Mouse (Mus musculus) E14TG2a.4 (cell line): ENCODE data around the gene Eefsec.

Source experiments
- H3K27me3 ChIP-seq: 2 replicates; pipeline ENCODE4 v1.6.1; 2014; ENCODE audit warnings: low read length, control low read depth; ENCODE audit not compliant: insufficient read depth
- H3K36me3 ChIP-seq: 2 replicates; pipeline ENCODE4 v1.6.1; 2014; ENCODE audit warnings: low read length, control low read depth; ENCODE audit not compliant: insufficient read depth
- H3K4me1 ChIP-seq: replicated peaks from 2 replicates; pipeline ENCODE4 v1.6.1; 2014; ENCODE audit warnings: low read depth, low read length, control low read depth
- H3K4me3 ChIP-seq: replicated peaks from 2 replicates; pipeline ENCODE4 v1.5.1; 2014; ENCODE audit warnings: mild to moderate bottlenecking, low read length
- H3K9me3 ChIP-seq: 2 replicates; pipeline ENCODE4 v1.6.1; 2014; ENCODE audit warnings: low read length, control low read depth
- CTCF ChIP-seq: conservative IDR thresholded peaks from 2 replicates; pipeline ENCODE4 v1.5.1; 2014; ENCODE audit warnings: low read length
- NANOG ChIP-seq: IDR thresholded peaks from 2 replicates; pipeline ENCODE4 v1.6.1; 2014; ENCODE audit warnings: borderline replicate concordance, low read length, mixed read lengths
- POU5F1 ChIP-seq: IDR thresholded peaks from 2 replicates; pipeline ENCODE4 v1.6.1; 2014; ENCODE audit warnings: low read length, borderline replicate concordance

Eefsec gene

DNA sequence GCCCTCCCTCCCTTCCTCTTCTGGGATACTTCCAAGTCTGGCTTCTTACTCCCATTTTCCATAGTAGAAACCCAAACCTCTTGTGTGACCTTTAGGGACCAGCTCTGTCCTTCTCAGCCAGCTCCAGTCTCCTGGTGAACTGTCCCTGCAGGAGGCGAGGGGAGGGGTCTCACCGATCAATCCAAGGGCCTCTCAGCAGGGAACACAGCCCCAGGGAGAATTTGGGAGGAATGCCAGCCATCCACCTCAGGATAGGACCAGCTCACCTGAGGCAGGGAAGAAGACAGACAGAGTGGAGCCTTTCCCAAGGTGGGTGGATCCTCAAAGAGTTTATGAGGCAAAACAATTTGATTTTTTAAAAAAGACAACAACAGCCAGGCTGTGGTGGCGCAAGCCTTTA, 236.2 kb downstream of the Eefsec start:
- H3K9me3 ChIP-seq, result no peaks in the 10 kb centered on the region
- peaks cover 58% of the 10 kb centered on the region for H3K4me1 ChIP-seq
- no peak for TF ChIP-seq POU5F1
- TF ChIP-seq CTCF, result no peak
- TF ChIP-seq NANOG, result no peak
- no peaks in the 10 kb centered on the region for H3K36me3 ChIP-seq
- H3K27me3 ChIP-seq, result peaks cover 38% of the 10 kb centered on the region
- no peak overlapping the region for H3K4me3 ChIP-seq

- no peaks in the 10 kb centered on the region for H3K9me3 ChIP-seq
- H3K4me1 ChIP-seq, result peaks cover 58% of the 10 kb centered on the region
- TF ChIP-seq CTCF (no peak), NANOG (no peak), POU5F1 (no peak)
- no peaks in the 10 kb centered on the region for H3K36me3 ChIP-seq
- peaks cover 46% of the 10 kb centered on the region for H3K27me3 ChIP-seq
- H3K4me3 ChIP-seq, result no peak overlapping the region
These were observed 236.9 kb downstream of the Eefsec start for GRCm38 (mm10) chr6:88209453-88209852.

DNA sequence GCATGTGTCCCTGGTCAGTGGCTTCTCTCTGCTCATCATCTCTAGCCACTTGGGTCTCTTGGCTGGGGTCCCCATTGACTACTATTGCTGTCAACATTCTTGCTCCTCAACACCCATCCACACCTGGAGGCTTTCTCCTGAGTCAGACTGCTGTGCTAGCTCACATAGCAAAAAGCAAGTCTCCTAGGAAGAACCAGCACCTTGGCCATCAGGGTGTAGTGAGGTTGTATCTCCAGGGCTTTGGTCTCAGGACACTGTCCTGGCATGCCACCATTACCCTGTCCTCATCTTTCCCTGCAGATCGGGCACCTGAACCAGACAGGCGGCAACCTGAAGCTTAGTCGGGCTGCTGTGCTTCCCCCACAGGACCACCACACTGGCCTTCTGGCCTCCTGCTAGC, 238.0 kb downstream of the Eefsec start:
- no peaks in the 10 kb centered on the region for H3K9me3 ChIP-seq
- peaks cover 60% of the 10 kb centered on the region for H3K4me1 ChIP-seq
- H3K36me3 ChIP-seq, result no peaks in the 10 kb centered on the region
- no peak overlapping the region for H3K4me3 ChIP-seq
- TF ChIP-seq CTCF, result no peak
- no peak for TF ChIP-seq NANOG
- no peak for TF ChIP-seq POU5F1
- H3K27me3 ChIP-seq, result peaks cover 57% of the 10 kb centered on the region

DNA sequence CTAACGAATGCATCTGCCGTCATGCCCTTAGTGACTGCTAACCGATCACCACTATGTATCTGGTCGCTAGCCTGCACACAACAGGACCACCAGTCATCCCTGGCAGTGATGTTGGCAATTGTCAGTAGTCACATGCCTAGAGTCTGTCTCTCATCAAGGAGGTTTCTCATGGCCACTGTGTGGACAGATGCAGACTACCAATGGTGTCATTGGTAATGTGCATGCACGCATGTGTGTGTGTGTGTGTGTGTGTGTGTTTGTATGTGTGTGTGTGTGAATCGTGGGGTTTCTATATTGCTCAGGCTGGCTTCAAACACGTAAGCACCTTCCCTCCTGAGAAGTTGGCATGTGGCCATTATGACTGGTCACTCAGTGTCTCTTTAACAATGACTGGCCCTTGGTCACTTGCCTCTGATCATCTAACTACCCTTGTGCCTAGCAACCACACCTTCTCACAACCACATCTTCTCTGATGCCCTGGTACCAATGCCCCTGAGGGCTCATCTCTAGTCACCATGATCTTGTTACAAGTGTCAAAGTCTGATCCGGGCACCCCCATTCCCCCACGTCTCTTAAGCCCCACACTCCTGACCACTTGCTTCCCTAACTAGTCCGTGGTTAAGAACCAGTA, 238.8 kb downstream of the Eefsec start:
- TF ChIP-seq POU5F1 (no peak), CTCF (no peak), NANOG (no peak)
- peaks cover 64% of the 10 kb centered on the region for H3K27me3 ChIP-seq
- no peaks in the 10 kb centered on the region for H3K9me3 ChIP-seq
- no peak overlapping the region for H3K4me3 ChIP-seq
- peaks cover 61% of the 10 kb centered on the region for H3K4me1 ChIP-seq
- no peaks in the 10 kb centered on the region for H3K36me3 ChIP-seq
